Mouse (Mus musculus): ENCODE measurements at regions not wholly inside any gene's neighbourhood (a gene's known extent, or its start where the extent isn't known, plus 50 kb on each side); places are given as distances from the start of the nearest gene placed in this dataset.
A peak's percentile ranks its signal among the peaks of the same experiment; 100 is the strongest.

DNA sequence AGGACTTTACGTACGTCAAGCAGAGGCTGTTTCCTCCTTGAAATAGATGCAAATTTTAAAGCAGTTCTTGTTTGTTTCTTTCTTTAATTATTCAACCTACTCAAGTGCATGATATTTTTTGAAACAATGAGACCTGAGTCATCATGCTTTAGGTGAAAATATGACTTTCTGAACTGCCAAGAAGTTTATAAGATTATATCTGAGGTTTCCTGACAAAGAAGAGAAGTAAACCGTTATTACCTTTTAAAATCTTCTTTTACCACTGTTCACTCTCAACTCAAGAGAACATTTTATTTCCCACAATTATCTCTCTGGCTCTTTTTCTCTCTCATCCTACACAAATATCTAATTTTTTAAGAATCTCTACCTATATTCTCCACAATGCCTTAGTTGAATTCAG is 258.3 kb downstream of the H2afb1 start:
- DNase-seq (no peak), ATAC-seq (no peak)
- no peak for TF ChIP-seq CTCF (IDR thresholded peaks at IDR 0.05; ENCODE audit: low read depth)
- H3K9ac ChIP-seq = no peak overlapping the region
- H3K4me1 ChIP-seq (ENCODE audit: insufficient read depth) = no peaks in the 10 kb centered on the region
- H3K36me3 ChIP-seq (ENCODE audit: insufficient read depth) = no peaks in the 10 kb centered on the region
- H3K27me3 ChIP-seq (ENCODE audit: insufficient read depth, low read length) = no peaks in the 10 kb centered on the region
- no peak overlapping the region for H3K4me2 ChIP-seq (ENCODE audit: low read depth)
- 91% methylated on average over 3 of the region's 3 CpGs for WGBS
- H3K4me3 ChIP-seq (ENCODE audit: low read depth, low read length) = no peak overlapping the region
- no peaks in the 10 kb centered on the region for H3K9me3 ChIP-seq (ENCODE audit: low read length)
- no peak overlapping the region for H3K27ac ChIP-seq (ENCODE audit: low read depth, low read length)

DNA sequence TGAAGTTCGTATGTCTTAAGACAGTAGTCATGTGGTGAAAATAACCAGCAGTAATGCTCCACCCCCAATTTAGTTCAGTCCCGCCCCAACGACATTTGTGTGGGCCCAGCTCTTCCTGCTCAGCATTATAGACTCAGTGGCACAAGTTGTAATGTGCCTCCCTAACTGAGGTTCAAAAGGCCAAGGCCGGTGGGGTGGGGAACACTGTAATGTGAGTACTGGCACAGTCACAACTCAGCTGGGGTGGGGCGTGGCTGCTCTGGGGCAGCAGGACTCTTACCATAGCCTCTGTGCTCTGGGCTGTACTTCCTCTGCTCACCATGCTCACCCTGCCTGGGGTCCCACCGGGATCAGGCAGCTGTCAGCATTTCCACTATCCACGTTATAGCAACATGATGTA is 283.9 kb downstream of the H2afb1 start:
- Histone ChIP-seq H3K4me2 (ENCODE audit: low read depth) (no peak overlapping the region), H3K4me1 (ENCODE audit: insufficient read depth) (no peaks in the 10 kb centered on the region), H3K27ac (ENCODE audit: low read depth, low read length) (no peak overlapping the region), H3K27me3 (ENCODE audit: insufficient read depth, low read length) (no peaks in the 10 kb centered on the region), H3K4me3 (ENCODE audit: low read depth, low read length) (no peak overlapping the region), H3K9ac (no peak overlapping the region), H3K9me3 (ENCODE audit: low read length) (no peaks in the 10 kb centered on the region), H3K36me3 (ENCODE audit: insufficient read depth) (no peaks in the 10 kb centered on the region)
- WGBS = 82% methylated on average over 7 of the region's 7 CpGs
- DNase-seq (no peak), ATAC-seq (no peak)
- TF ChIP-seq CTCF (IDR thresholded peaks at IDR 0.05; ENCODE audit: low read depth) = no peak

DNA sequence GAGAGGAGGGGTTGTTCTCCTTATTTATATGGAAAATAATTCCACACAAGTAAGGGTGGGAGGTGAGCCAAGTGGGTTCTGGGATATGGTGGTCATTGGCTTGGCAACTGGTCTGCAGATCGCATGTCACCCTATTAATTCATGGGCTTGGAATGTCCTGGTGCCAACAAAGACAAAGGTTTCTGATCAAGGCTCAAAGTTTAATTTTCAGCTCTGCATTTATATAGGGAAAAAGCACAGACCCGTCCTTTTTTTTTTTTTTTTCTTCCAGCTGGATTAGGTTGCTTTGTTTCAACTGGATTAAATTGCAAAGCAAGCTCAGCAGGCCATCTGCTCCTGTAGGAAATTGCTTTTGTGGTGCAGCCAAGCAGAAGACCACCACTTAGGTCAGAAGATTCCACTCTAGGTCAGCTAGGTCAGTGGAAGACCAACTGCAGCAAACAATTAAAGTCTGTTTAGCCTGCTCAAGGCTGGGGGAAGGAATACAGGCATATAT is 285.2 kb downstream of the H2afb1 start:
- no peaks in the 10 kb centered on the region for H3K4me1 ChIP-seq (ENCODE audit: insufficient read depth)
- no peak overlapping the region for H3K27ac ChIP-seq (ENCODE audit: low read depth, low read length)
- H3K4me3 ChIP-seq (ENCODE audit: low read depth, low read length) = no peak overlapping the region
- ATAC-seq = no peak
- peak; percentile 1 for DNase-seq
- H3K9ac ChIP-seq = no peak overlapping the region
- no peaks in the 10 kb centered on the region for H3K36me3 ChIP-seq (ENCODE audit: insufficient read depth)
- no peak for TF ChIP-seq CTCF (IDR thresholded peaks at IDR 0.05; ENCODE audit: low read depth)
- 10% methylated on average over 2 of the region's 2 CpGs for WGBS
- no peaks in the 10 kb centered on the region for H3K27me3 ChIP-seq (ENCODE audit: insufficient read depth, low read length)
- H3K9me3 ChIP-seq (ENCODE audit: low read length) = no peaks in the 10 kb centered on the region
- no peak overlapping the region for H3K4me2 ChIP-seq (ENCODE audit: low read depth)
